12 mouse cellular contexts compared by ENCODE assay signal in genomic region chr9:107971690-107972541, GRCm38 (mm10). TPM values are rescaled to one million over a fixed set of nuclear protein-coding genes. Genes with fewer than 3 reads are reported as not detected.
DNase-seq lines count a peak whose midpoint lies in the region; ATAC-seq lines count a peak whose summit lies in the region.
"Had no signal": no experiment of that assay in that cellular context is flagged by ENCODE, and none has a peak within 500 bp of the region (broad histone marks: within the 10 kb centered on the region; RNA-seq: fewer than 3 reads in every experiment).

No protein-coding gene starts in this region.

- H3K4me1 ChIP-seq in intestine, embryonic 16.5 days (ENCODE audit: control insufficient read depth, insufficient read depth, low read length): peaks cover 14% of the 10 kb centered on the region
- no peaks in the 10 kb centered on the region for H3K4me1 ChIP-seq in midbrain, embryonic 13.5 days (replicated peaks)

- H3K4me2 ChIP-seq in intestine, embryonic 16.5 days (ENCODE audit: low read depth, low read length): no peak overlapping the region
- H3K4me2 ChIP-seq in midbrain, embryonic 13.5 days (replicated peaks): no peak overlapping the region

- WGBS in intestine, embryonic 16.5 days: 63% methylated on average over 8 of the region's 8 CpGs
- 85% methylated on average over 8 of the region's 8 CpGs for WGBS in midbrain, embryonic 13.5 days

- intact Hi-C loops in left cerebral cortex, postnatal 25 days (cut with DNase I): no loop called here

- no peaks in the 10 kb centered on the region for H3K27me3 ChIP-seq in intestine, embryonic 16.5 days (replicated peaks; ENCODE audit: control insufficient read depth, insufficient read depth, low read length)
- H3K27me3 ChIP-seq in midbrain, embryonic 13.5 days: no peaks in the 10 kb centered on the region

- H3K4me3 ChIP-seq in intestine, embryonic 16.5 days (ENCODE audit: low read length): no peak overlapping the region
- no peak overlapping the region for H3K4me3 ChIP-seq in midbrain, embryonic 13.5 days (replicated peaks)

- H3K27ac ChIP-seq in intestine, embryonic 16.5 days (ENCODE audit: low read length): no peak overlapping the region
- no peak overlapping the region for H3K27ac ChIP-seq in midbrain, embryonic 13.5 days

- ATAC-seq in intestine, embryonic 16.5 days: peak; percentile 41
- ATAC-seq in midbrain, embryonic 13.5 days: no peak

- no peaks in the 10 kb centered on the region for H3K9me3 ChIP-seq in intestine, embryonic 16.5 days (ENCODE audit: control insufficient read depth, low read length)
- H3K9me3 ChIP-seq in midbrain, embryonic 13.5 days: no peaks in the 10 kb centered on the region

- no peaks in the 10 kb centered on the region for H3K36me3 ChIP-seq in intestine, embryonic 16.5 days (ENCODE audit: control insufficient read depth, insufficient read depth, low read length)
- peaks cover 22% of the 10 kb centered on the region for H3K36me3 ChIP-seq in midbrain, embryonic 13.5 days

- DNase-seq in kidney, adult 18-20 months: peak; percentile 16
- no peak for DNase-seq in kidney, postnatal 25 days
- peak; percentile 90 for DNase-seq in c-Kit-positive CD71-positive TER-119-negative erythroid progenitor cells, embryonic 14.5 days (ENCODE audit: low read depth)
- peak; percentile 61 to 78 for DNase-seq in spleen, postnatal 10 days (ENCODE audit: low spot score in 2 of 2)
- no peak for DNase-seq in ovary, adult 18-20 months (ENCODE audit: low spot score)
- DNase-seq in left cerebral cortex, postnatal 25 days (ENCODE audit: low spot score in 2 of 2): no peak
- DNase-seq: cerebellum, postnatal 14 days; layer of hippocampus, postnatal 36 days had no signal

- H3K9ac ChIP-seq in intestine, embryonic 16.5 days (ENCODE audit: low read depth, low read length): no peak overlapping the region
- no peak overlapping the region for H3K9ac ChIP-seq in midbrain, embryonic 13.5 days (replicated peaks)

RNA-seq across cellular contexts. Expression of gene Uba7, which starts 3.4 kb away (rescaled TPM):
- polyA plus RNA-seq in intestine, embryonic 16.5 days (2015; fragmentation: Nextera tagmentation; extraction: Ambion mirVana): 32.8 and 35.5 TPM in 2 replicates
- 3.5 and 4.7 TPM in 2 replicates for polyA plus RNA-seq in midbrain, embryonic 13.5 days (2015; fragmentation: Nextera tagmentation; extraction: Ambion mirVana)
- 1 to 10 TPM; 3.1 to 4.6 TPM for total RNA-seq in left cerebral cortex, postnatal 25 days (2021)

RNA-seq across cellular contexts. Expression of gene Gm20661, which starts 10.9 kb away (rescaled TPM):
- polyA plus RNA-seq in intestine, embryonic 16.5 days (2015; fragmentation: Nextera tagmentation; extraction: Ambion mirVana): 4.5 and 5.0 TPM in 2 replicates
- 0.66 and 1.3 TPM in 2 replicates for polyA plus RNA-seq in midbrain, embryonic 13.5 days (2015; fragmentation: Nextera tagmentation; extraction: Ambion mirVana)
- not detected for total RNA-seq in left cerebral cortex, postnatal 25 days (2021)
- total RNA-seq: gastrocnemius, adult 18-20 months; neutrophil, adult 5-6 weeks had no signal

RNA-seq across cellular contexts. Expression of gene Inka1, which starts 13.8 kb away (rescaled TPM):
- 34.0 and 35.8 TPM in 2 replicates for polyA plus RNA-seq in intestine, embryonic 16.5 days (2015; fragmentation: Nextera tagmentation; extraction: Ambion mirVana)
- polyA plus RNA-seq in midbrain, embryonic 13.5 days (2015; fragmentation: Nextera tagmentation; extraction: Ambion mirVana): 13.2 and 13.5 TPM in 2 replicates
- 1 to 10 TPM; 3.9 to 4.0 TPM for total RNA-seq in left cerebral cortex, postnatal 25 days (2021)

RNA-seq across cellular contexts. Expression of gene Cdhr4, which starts 20.4 kb away (rescaled TPM):
- 9.0 and 9.6 TPM in 2 replicates for polyA plus RNA-seq in intestine, embryonic 16.5 days (2015; fragmentation: Nextera tagmentation; extraction: Ambion mirVana)
- 1.7 and 1.8 TPM in 2 replicates for polyA plus RNA-seq in midbrain, embryonic 13.5 days (2015; fragmentation: Nextera tagmentation; extraction: Ambion mirVana)
- 1 to 10 TPM; 1.5 to 1.9 TPM for total RNA-seq in left cerebral cortex, postnatal 25 days (2021)
- total RNA-seq: gastrocnemius, adult 18-20 months; neutrophil, adult 5-6 weeks had no signal

RNA-seq across cellular contexts. Expression of gene Traip, which starts 22.0 kb away (rescaled TPM):
- 12.4 and 17.0 TPM in 2 replicates for polyA plus RNA-seq in intestine, embryonic 16.5 days (2015; fragmentation: Nextera tagmentation; extraction: Ambion mirVana)
- 15.0 and 15.1 TPM in 2 replicates for polyA plus RNA-seq in midbrain, embryonic 13.5 days (2015; fragmentation: Nextera tagmentation; extraction: Ambion mirVana)
- 10 to 100 TPM in 1 of 2 experiments, 1 to 10 TPM in 1; 9.5 to 14.9 TPM for total RNA-seq in left cerebral cortex, postnatal 25 days (2021)

Comparison
In these comparisons a context has a peak if more than half of its experiments do, and no peak if none do; other contexts are left out.
1. DNase-seq: peak in kidney, adult 18-20 months (single experiment), c-Kit-positive CD71-positive TER-119-negative erythroid progenitor cells, embryonic 14.5 days (single experiment) and spleen, postnatal 10 days (2 of 2); none in kidney, postnatal 25 days (0 of 2), ovary, adult 18-20 months (single experiment) and left cerebral cortex, postnatal 25 days (0 of 2).